In the genomic region with DNA sequence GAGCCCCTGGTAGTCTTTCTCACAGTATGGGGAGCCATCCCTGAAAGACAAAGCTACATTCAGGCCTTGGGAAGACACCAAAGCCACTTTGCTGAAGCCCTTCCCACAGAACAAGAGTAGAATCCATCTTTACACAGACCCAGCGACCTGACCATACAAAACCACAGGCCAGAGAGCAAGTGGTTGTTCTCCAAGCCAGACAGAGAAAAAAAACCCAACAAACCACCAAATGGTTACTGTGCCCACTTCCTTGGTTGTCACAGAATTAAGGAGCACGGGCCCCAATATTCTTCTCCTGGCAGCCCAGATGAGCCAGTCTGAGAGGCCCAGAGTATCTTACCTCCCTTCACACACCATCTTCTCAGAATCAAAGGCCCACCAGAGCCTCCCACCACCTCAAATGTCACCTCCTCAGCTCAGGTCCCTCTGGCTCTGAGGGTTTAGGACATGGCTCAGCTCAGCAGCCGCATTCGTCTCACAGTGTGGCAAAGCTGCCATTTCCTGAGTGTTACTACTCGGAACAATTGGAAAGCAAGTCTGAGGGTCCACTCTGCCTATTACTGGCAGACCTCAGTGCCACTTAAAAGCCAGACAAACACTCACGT, we compare ENCODE assay signal across 14 mouse cellular contexts.
A peak's percentile ranks its signal among the peaks of the same experiment; 100 is the strongest.
DNase-seq lines count a peak whose midpoint lies in the region; TF ChIP-seq lines count a peak whose summit lies in the region.
"Had no signal": no experiment of that assay in that cellular context is flagged by ENCODE, and none has a peak within 500 bp of the region (broad histone marks: within the 10 kb centered on the region; RNA-seq: fewer than 3 reads in every experiment).

No protein-coding gene starts in this region.

- no peaks in the 10 kb centered on the region for H3K27me3 ChIP-seq in liver, adult 2 months (ENCODE audit: control insufficient read depth, insufficient read depth, low read length)
- H3K27me3 ChIP-seq: neural tube, embryonic 15.5 days had no signal

- no peaks in the 10 kb centered on the region; the same call in 1 of the 2 replicates for H3K36me3 ChIP-seq in liver, adult 2 months (ENCODE audit: control insufficient read depth, insufficient read depth, low read length)
- H3K36me3 ChIP-seq: G1E; limb, embryonic 13.5 days; neural tube, embryonic 15.5 days had no signal

- TF ChIP-seq POLR2A in liver, adult 2 months (IDR thresholded peaks at IDR 0.05; ENCODE audit: extremely low read depth, insufficient read depth, low read length), result no peak

- H3K79me2 ChIP-seq in liver, adult 2 months (ENCODE audit: control insufficient read depth, insufficient read depth, low read length), result no peaks in the 10 kb centered on the region

- WGBS in liver, adult 2 months, result 93% methylated on average over 6 of the region's 6 CpGs

- TF ChIP-seq CTCF in liver, adult 2 months (IDR thresholded peaks at IDR 0.05; ENCODE audit: low read depth, low read length), result no peak

- no peak overlapping the region for H3K9ac ChIP-seq in liver, adult 2 months (ENCODE audit: low read depth, low read length)
- H3K9ac ChIP-seq: limb, embryonic 13.5 days; liver, postnatal 0 days; neural tube, embryonic 15.5 days had no signal

- no peak overlapping the region for H3K4me3 ChIP-seq in liver, adult 2 months (ENCODE audit: insufficient read depth, low read depth, low read length)
- H3K4me3 ChIP-seq: left cerebral cortex, adult 2 months; limb, embryonic 13.5 days; neural tube, embryonic 15.5 days had no signal

- intact Hi-C loops in heart, postnatal 25 days (cut with DNase I), result loop anchor here (5.0 kb wide), 1 partner anchor 36 kb away; no protein-coding TSS in a partner anchor

- peak; percentile 89 for DNase-seq in heart, adult 11 months
- no peak for DNase-seq in heart, postnatal 25 days (ENCODE audit: low spot score)
- no peak for DNase-seq in liver, adult 2 months (ENCODE audit: extremely low read depth, low read depth, low spot score)
- no peak for DNase-seq in liver
- peak; percentile 49 for DNase-seq in CD4-positive helper T cell, adult 2 months (ENCODE audit: low read depth, low spot score)
- DNase-seq in natural killer cell, adult 2 months (ENCODE audit: low spot score in 2 of 2), result peak; percentile 41 to 60
- no peak for DNase-seq in retina, postnatal 1 day
- no peak for DNase-seq in ovary, postnatal 36 days (ENCODE audit: low spot score)
- DNase-seq: cerebellum, adult 8-10 months; liver, postnatal 0 days had no signal

- no peaks in the 10 kb centered on the region for H3K4me1 ChIP-seq in liver, adult 2 months (ENCODE audit: control insufficient read depth, insufficient read depth, low read length)

- H3K27ac ChIP-seq in liver, adult 2 months (replicated peaks; ENCODE audit: insufficient read depth, low read depth, low read length), result 0 out of 2 replicates have a peak overlapping the region, but pooled peaks have one; percentile 5
- H3K27ac ChIP-seq: left cerebral cortex, adult 2 months; limb, embryonic 13.5 days; neural tube, embryonic 15.5 days had no signal

Comparison
In these comparisons a context has a peak if more than half of its experiments do, and no peak if none do; other contexts are left out.
1. DNase-seq: peak in heart, adult 11 months (single experiment), CD4-positive helper T cell, adult 2 months (single experiment) and natural killer cell, adult 2 months (2 of 2); none in heart, postnatal 25 days (single experiment), liver, adult 2 months (single experiment), liver (single experiment), retina, postnatal 1 day (single experiment) and ovary, postnatal 36 days (single experiment).